Mouse (Mus musculus): Measurements from ENCODE around the gene Capza2. TPM values are rescaled to one million over a fixed set of nuclear protein-coding genes. Genes with fewer than 3 reads are reported as not detected.
"Not testable (repeated sequence)": the region's sequence is repeated elsewhere in the genome, so short reads cannot be mapped to it uniquely, and the experiment has no call there.

Gene Capza2
- polyA plus RNA-seq, 1 experiment, result 474 TPM

GRCm38 (mm10) chr6:17694550-17694951 is 58.5 kb downstream of the Capza2 start:
- Histone ChIP-seq H3K27ac (ENCODE audit: insufficient read depth, low read depth, low read length) (no peak overlapping the region), H3K4me1 (ENCODE audit: control insufficient read depth, insufficient read depth, low read length) (peaks cover 7% of the 10 kb centered on the region), H3K4me3 (ENCODE audit: insufficient read depth, low read length) (peak overlapping the region; percentile 81)
- no peak for TF ChIP-seq POLR2A (IDR thresholded peaks at IDR 0.05; ENCODE audit: borderline replicate concordance, low read depth, low read length)
- no peak for TF ChIP-seq CTCF (IDR thresholded peaks at IDR 0.05; ENCODE audit: low read depth, low read length)

- TF ChIP-seq CTCF (IDR thresholded peaks at IDR 0.05; ENCODE audit: low read depth, low read length) (peak; percentile 37; the same call in 1 of the 2 replicates), POLR2A (IDR thresholded peaks at IDR 0.05; ENCODE audit: borderline replicate concordance, low read depth, low read length) (no peak)
Measured at GRCm38 (mm10) chr6:17696321-17696734, 60.3 kb downstream of the Capza2 start.

GRCm38 (mm10) chr6:17700936-17701612 is 65.0 kb downstream of the Capza2 start:
- TF ChIP-seq CTCF (IDR thresholded peaks at IDR 0.05; ENCODE audit: low read depth, low read length), result no peak
- TF ChIP-seq POLR2A (IDR thresholded peaks at IDR 0.05; ENCODE audit: borderline replicate concordance, low read depth, low read length), result no peak
- no peak overlapping the region for H3K27ac ChIP-seq (ENCODE audit: insufficient read depth, low read depth, low read length)
- peaks cover 4% of the 10 kb centered on the region; the same call in 1 of the 2 replicates for H3K4me1 ChIP-seq (ENCODE audit: control insufficient read depth, insufficient read depth, low read length)
- H3K4me3 ChIP-seq (ENCODE audit: insufficient read depth, low read length), result no peak overlapping the region

More at GRCm38 (mm10) chr6:17696321-17696734, 60.3 kb downstream of the Capza2 start:
- Histone ChIP-seq H3K4me3 (ENCODE audit: insufficient read depth, low read length) (no peak overlapping the region), H3K4me1 (ENCODE audit: control insufficient read depth, insufficient read depth, low read length) (peaks cover 7% of the 10 kb centered on the region), H3K27ac (ENCODE audit: insufficient read depth, low read depth, low read length) (no peak overlapping the region)

- H3K4me1 ChIP-seq (ENCODE audit: control insufficient read depth, insufficient read depth, low read length); H3K4me3 ChIP-seq (ENCODE audit: insufficient read depth, low read length); H3K27ac ChIP-seq (ENCODE audit: insufficient read depth, low read depth, low read length): not testable (repeated sequence)
Measured at GRCm38 (mm10) chr6:17704038-17704437, 68.0 kb downstream of the Capza2 start.

- no peak overlapping the region for H3K27ac ChIP-seq (ENCODE audit: insufficient read depth, low read depth, low read length)
- TF ChIP-seq POLR2A (IDR thresholded peaks at IDR 0.05; ENCODE audit: borderline replicate concordance, low read depth, low read length) (no peak), CTCF (IDR thresholded peaks at IDR 0.05; ENCODE audit: low read depth, low read length) (no peak)
- no peaks in the 10 kb centered on the region for H3K4me1 ChIP-seq (ENCODE audit: control insufficient read depth, insufficient read depth, low read length)
- no peak overlapping the region for H3K4me3 ChIP-seq (ENCODE audit: insufficient read depth, low read length)
Measured at GRCm38 (mm10) chr6:17705973-17706372, 69.9 kb downstream of the Capza2 start.

Other genes with a start within 250 kb of the Capza2 start
- gene Met, start 172.4 kb upstream of the Capza2 start, polyA plus RNA-seq (2012; ENCODE audit: insufficient read depth, insufficient read length, missing spikeins), result 0.31 and 1.3 TPM in 2 replicates
- 5.3 and 7.5 TPM in 2 replicates for gene St7, start 56.7 kb downstream of the Capza2 start, polyA plus RNA-seq (2012; ENCODE audit: insufficient read depth, insufficient read length, missing spikeins)